Mouse (Mus musculus) thymus, postnatal 25 days (tissue): ENCODE measurements around the gene Bcl3.

Experiments
- DNase-seq: peaks from one replicate; pipeline ENCODE4 v3.0.0; 2022

Gene Bcl3

DNA sequence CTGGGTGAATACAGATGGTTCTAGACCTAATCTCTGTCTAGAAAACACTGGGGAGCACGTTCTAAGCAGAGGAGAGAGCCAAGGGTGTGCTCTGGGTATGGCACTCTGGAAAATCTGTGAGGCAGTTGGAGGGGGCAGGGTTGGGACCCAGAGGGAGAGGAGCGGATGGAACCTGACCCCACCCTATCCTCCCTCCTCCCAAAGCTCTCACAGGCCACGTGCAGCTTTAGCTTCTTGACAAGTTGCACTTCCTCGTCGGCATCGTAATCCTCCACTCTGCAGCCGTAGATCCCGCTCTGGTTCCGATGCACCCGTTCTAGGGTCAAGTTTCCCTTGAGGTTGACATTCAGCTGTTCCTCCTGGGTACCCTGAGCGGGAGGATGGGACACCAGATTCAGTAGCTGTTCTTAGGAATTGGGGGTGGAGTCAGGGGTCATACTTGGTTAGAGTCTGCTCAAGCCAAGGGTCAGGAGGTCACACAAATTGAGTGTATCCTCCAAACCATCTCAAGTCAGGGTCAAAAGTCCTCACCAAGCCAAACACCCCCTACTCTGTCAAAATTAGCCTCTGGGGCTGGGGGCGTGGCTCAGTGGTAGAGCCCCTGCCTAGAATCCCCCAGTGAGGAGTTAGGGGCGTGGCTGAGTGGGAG is 58.6 kb downstream of the Bcl3 start:
- DNase-seq, result no peak

DNA sequence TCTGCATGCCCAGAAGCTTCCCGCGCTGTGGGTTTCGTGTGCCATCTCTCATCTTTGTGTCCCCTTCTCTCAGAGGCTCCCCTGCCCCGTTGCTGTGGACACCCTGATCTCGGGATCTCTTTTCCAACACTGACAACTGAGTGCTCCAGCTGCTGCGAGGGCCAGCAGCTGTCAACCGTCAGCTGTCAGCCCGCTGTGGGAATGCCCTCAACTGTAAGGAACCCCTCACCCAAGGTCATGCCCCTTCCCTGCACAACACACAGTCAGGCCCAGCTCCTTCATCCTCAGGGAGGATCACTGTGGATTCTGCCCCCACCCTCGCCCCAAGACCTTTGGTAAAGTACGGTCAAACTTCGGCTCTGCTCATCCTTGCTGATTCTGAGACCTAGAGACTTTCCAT is 60.3 kb downstream of the Bcl3 start:
- no peak for DNase-seq

GRCm38 (mm10) chr7:19760021-19760420 is 62.5 kb downstream of the Bcl3 start:
- no peak for DNase-seq

DNA sequence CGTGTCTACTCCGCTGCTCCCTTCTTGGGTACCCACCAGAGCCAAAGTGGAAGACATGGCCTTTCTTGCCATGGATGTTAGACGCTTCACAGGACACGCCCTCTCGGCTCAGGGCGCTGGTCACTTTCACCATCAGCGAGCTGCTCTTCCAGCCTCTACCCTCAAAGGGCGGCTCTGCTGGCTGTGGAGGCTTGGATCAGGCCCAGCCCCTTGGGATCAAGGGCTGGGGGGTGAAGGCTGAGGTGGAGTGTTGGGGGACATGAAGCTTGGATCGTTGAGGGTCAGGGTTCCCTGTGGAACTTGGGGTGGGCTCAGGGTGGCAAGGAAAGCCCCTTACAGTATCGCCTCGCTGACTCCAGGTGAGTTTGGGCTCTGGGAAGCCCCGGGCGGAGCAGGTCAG is 63.9 kb downstream of the Bcl3 start:
- DNase-seq, result no peak
